Mouse (Mus musculus): ENCODE data around the gene Gsk3a. TPM values are rescaled to one million over a fixed set of nuclear protein-coding genes. Genes with fewer than 3 reads are reported as not detected.

Gsk3a gene
- 8.6 and 17.5 TPM in 2 replicates for polyA plus RNA-seq (2021; fragmentation: Nextera tagmentation)
- long read RNA-seq, experiment 1, partial matches to known transcripts, result 4 of 8 reads
- long read RNA-seq, experiment 1, other reads (novel, unspliced or antisense), result 3 of 8 reads
- long read RNA-seq, experiment 2, partial matches to known transcripts, result 0 of 1 reads
- long read RNA-seq, experiment 2, other reads (novel, unspliced or antisense), result 1 of 1 reads

DNA sequence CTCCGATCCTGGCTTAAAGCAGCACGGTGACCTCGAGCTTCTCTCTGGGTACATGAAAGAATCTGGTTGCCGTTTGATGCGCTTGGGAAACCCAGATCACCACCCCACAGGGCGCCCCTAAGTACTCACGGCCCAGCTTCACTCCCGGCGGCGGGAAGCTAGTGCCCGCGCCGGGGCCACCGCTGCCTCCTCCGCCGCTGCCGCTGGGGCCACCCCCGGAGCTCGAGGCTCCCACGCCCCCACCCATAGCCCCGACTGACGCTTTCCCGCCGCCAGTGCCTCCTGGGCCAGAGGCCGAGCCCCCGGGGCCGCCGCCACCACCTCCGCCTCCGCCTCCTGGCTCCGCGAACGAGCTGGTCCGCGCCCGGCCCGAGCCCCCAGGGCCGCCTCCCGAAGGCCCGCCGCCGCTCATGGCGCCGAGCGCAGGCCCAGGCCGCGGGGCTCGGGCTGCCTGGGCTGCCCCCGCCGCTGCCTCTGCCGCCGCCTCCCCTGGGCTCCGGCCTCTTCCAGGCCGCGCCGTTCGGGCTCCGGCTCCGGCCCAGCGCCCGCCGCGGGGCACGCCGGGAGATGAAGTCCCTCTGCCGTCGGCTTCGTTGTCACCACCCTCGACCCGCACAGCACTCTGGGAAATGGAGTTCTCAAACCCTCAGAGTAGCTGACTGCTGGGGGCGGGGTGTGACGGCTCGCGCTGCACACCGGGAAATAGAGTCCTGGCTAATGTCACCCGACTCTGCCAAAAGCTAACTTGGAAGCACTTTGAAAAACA lies at the start of gene Gsk3a:
TSS of gene Gsk3a (minus strand) at position 603 of the 766 bp plus-strand sequence.

DNA sequence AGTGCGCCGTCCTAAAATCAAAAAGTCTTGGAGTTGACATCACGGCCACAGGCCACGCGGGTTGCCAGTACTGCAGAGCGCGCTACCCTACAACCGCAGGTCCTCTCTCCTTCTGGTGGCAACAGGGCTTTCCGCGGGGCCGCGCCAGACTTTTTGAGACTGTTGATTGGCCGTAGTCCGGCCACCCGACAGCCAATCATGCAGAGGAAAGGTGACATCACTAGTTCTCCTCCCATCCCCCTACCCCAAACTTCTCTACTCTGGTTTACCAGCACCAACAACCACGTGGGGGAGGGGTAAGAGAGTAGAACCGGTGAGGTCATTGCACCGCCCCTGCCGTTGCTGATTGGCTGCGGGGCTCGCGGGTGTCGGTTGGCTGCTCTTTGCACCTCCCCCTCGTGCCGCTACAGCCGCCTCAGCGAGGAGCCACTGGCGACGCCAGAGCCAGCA lies 29.7 kb upstream of the Gsk3a start, which contains the start of gene Cic:
TSS of gene Cic (plus strand) at position 404 of the 450 bp plus-strand sequence.

DNA sequence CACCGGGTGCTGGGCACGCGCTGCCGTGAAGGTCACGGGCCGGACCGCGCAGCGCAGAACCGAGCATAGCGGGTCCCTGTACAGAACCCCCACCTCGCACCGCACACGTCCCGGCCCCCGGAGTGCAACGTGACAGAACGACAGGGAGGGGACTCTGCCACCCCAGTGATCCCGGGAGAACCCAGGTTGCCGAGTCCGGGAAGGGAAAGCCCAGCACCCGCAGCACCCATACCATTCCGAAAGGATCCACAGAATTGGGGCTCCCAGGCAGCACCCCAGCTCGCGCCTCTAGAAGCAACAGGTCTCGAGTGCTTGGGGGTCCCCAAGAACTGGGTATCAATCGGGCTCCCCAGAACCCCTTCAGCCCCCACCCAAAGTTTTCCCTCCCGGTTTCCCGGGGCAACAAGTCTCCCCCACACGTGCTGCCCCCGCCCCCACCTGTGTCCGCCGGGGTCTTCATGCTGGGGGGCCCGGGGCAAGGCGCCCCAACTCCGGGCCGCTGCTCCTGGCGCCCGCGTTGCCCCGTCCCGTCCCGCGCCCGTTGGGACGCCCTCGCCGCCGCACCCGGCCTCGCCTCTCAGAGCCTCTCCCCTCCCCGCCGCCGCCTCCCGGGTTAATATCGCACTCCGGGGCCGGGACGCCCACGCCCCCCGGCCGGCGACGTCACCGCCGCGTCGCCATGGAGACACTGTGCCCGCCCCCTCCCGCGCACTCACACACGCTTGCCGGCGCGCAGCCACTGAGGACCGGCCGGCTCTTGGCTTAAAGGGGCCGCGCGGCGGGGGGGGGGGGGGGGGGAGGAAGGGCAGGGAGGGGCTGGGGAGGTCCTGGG lies 12.7 kb upstream of the Gsk3a start, which contains the start of gene Erf:
TSS of gene Erf (minus strand) at position 621 of the 832 bp plus-strand sequence.

DNA sequence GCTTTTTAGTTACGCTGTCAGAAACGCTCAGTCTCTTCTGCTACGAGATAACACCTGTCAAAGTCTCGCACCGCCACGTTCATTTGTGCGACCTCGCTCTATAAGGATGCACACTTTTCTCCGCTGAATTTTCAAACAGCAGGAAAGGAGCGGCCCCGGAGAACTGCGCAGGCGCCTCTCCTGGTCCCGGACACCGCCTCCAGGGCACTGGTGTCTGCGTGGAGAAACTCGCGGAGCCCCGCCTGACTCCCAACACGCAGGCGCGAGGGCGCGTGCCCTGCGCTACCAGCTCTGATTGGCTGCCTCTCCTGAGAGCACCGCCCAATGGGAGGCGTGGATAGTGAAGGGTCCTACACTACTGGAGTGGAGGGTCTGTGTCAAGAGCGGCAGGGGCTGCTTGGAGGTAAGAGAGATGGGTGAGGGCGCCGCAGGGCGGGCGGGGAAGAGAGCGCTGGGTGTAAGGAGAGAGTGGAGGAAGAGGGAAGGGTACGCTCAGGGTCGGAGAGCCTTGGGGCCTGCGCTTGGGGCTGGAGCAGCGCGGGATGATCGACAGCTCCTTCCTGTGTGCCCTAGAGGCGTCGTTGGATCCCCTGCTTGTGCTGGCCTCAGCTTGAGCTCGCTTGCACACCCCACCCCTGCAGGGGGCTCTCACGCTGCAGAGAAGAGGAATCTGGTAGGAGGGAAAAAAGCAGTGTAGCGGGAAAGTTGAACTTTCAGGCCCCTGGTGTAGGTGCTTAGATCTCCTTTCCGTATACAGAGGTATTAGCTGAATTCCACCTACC lies 16.4 kb downstream of the Gsk3a start, which contains the start of gene Zfp526:
TSS of gene Zfp526 (plus strand) at position 324 of the 782 bp plus-strand sequence.

DNA sequence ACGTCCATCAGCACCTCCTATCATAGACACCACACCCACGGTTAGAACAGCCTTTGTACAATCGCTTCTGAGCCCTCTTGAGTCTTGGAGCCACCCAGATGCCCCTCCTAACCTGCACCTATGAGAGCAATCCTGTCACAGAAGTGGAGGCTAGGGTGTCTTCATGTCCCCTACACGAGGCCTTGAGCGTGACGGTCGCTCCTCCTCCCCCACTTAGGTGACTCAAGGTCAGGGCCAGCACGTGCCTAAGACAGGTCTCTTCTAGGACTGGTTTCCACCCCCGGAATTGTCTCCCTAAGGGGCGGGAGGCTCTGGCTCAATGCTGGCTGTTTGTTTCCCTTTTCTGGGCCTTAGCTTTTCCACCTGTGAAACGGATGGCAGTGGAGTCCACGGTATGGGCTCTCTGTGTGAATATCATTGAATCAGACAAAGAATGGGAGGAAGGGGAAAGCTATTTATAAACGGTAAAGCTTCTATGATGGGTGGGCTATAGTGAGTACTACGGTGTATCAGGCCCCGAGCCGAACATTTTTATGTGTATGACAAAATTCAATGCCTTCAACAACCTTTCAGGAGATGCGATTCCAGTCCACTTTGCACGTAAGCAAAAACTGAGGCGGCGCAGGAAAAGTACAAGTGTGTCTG lies 17.1 kb downstream of the Gsk3a start, which contains the start of gene Dedd2:
TSS of gene Dedd2 (minus strand) at position 159 of the 645 bp plus-strand sequence.

DNA sequence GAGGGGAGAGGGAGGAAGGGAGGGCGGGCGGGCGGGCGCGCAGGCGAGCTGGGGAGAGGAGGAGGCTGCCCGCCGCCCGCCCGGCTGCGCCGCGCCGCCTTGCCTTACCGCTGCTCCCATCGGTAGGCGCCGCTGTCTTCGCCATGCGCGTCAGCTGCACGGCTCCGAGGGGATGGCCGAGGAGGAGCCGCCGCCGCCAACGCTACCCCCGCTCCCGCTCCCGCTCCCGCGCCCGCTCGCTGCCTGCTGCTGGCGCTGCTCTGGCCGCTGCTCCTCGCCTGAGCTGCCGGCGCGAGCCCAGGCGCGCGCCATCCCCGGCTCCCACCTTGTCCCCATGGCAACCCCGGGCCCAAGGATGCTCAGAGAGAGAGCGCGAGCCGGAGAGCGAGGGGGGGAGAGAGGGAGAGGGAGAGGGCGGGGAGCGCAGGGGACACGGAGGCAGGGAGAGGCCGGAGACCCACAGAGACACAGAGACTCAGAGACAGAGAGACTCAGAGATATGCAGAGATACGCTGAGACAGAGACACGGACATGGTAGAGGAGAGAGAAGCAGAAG lies 58.0 kb downstream of the Gsk3a start, which contains the start of gene Pou2f2:
TSS of gene Pou2f2 (minus strand) at position 121 of the 556 bp plus-strand sequence.

Other genes starting within 250 kb of the Gsk3a start
- gene Atp1a3, start 231.9 kb downstream of the Gsk3a start, polyA plus RNA-seq (2021; fragmentation: Nextera tagmentation), result 803 and 1,080 TPM in 2 replicates
- gene Grik5, start 165.5 kb downstream of the Gsk3a start, polyA plus RNA-seq (2021; fragmentation: Nextera tagmentation), result 6.1 and 29.3 TPM in 2 replicates
- 24.1 and 27.1 TPM in 2 replicates for gene Zfp574, start 165.3 kb downstream of the Gsk3a start, polyA plus RNA-seq (2021; fragmentation: Nextera tagmentation)
- gene Pou2f2, start 58.1 kb downstream of the Gsk3a start, polyA plus RNA-seq (2021; fragmentation: Nextera tagmentation), result 1.2 and 2.3 TPM in 2 replicates
- 10.7 and 12.7 TPM in 2 replicates for gene Dedd2, start 17.2 kb downstream of the Gsk3a start, polyA plus RNA-seq (2021; fragmentation: Nextera tagmentation)
- gene Zfp526, start 16.4 kb downstream of the Gsk3a start, polyA plus RNA-seq (2021; fragmentation: Nextera tagmentation), result 0.44 and 1.6 TPM in 2 replicates
- gene Erf, start 12.9 kb upstream of the Gsk3a start, polyA plus RNA-seq (2021; fragmentation: Nextera tagmentation), result 4.2 and 31.4 TPM in 2 replicates
- 32.2 and 54.4 TPM in 2 replicates for gene Cic, start 29.9 kb upstream of the Gsk3a start, polyA plus RNA-seq (2021; fragmentation: Nextera tagmentation)
- gene Pafah1b3, start 60.1 kb upstream of the Gsk3a start, polyA plus RNA-seq (2021; fragmentation: Nextera tagmentation), result 49.1 and 57.6 TPM in 2 replicates
- gene Prr19, start 63.6 kb upstream of the Gsk3a start, polyA plus RNA-seq (2021; fragmentation: Nextera tagmentation), result 0.11 and 0.16 TPM in 2 replicates
- 8.4 and 31.9 TPM in 2 replicates for gene Tmem145, start 68.3 kb upstream of the Gsk3a start, polyA plus RNA-seq (2021; fragmentation: Nextera tagmentation)
- 5.8 and 8.3 TPM in 2 replicates for gene Megf8, start 79.3 kb upstream of the Gsk3a start, polyA plus RNA-seq (2021; fragmentation: Nextera tagmentation)
- gene Cnfn, start 131.9 kb upstream of the Gsk3a start, polyA plus RNA-seq (2021; fragmentation: Nextera tagmentation), result 0.26 TPM in 1 of 2 replicates, not detected in the other
- 4.2 and 5.1 TPM in 2 replicates for gene Lipe, start 160.9 kb upstream of the Gsk3a start, polyA plus RNA-seq (2021; fragmentation: Nextera tagmentation)
- gene Cxcl17, start 175.0 kb upstream of the Gsk3a start, polyA plus RNA-seq (2021; fragmentation: Nextera tagmentation), result not detected in 2 replicates
- 2.9 and 3.0 TPM in 2 replicates for gene Ceacam1, start 239.8 kb upstream of the Gsk3a start, polyA plus RNA-seq (2021; fragmentation: Nextera tagmentation)

Measured in left cerebral cortex, adult 6 months (tissue).